Mouse (Mus musculus): ENCODE measurements at regions not wholly inside any gene's neighbourhood (a gene's known extent, or its start where the extent isn't known, plus 50 kb on each side); places are given as distances from the start of the nearest gene placed in this dataset.

GRCm38 (mm10) chr2:138123331-138123730, 133.0 kb upstream of the Btbd3 start:
- Histone ChIP-seq H3K9ac (no peak overlapping the region), H3K9me3 (no peaks in the 10 kb centered on the region), H3K36me3 (no peaks in the 10 kb centered on the region), H3K27ac (no peak overlapping the region), H3K4me2 (replicated peaks) (no peak overlapping the region), H3K4me1 (replicated peaks) (no peaks in the 10 kb centered on the region), H3K27me3 (replicated peaks) (no peaks in the 10 kb centered on the region), H3K4me3 (replicated peaks) (no peak overlapping the region)
- WGBS: 46% methylated on average over 5 of the region's 5 CpGs
- no peak for ATAC-seq

- ATAC-seq: no peak
- no peaks in the 10 kb centered on the region for H3K4me1 ChIP-seq (replicated peaks)
- no peak overlapping the region for H3K4me3 ChIP-seq (replicated peaks)
- no peaks in the 10 kb centered on the region for H3K27me3 ChIP-seq (replicated peaks)
- H3K27ac ChIP-seq: no peak overlapping the region
- no peaks in the 10 kb centered on the region for H3K36me3 ChIP-seq
- H3K4me2 ChIP-seq (replicated peaks): no peak overlapping the region
- H3K9ac ChIP-seq: no peak overlapping the region
- H3K9me3 ChIP-seq: no peaks in the 10 kb centered on the region
- 84% methylated on average over 1 of the region's 1 CpGs for WGBS
These were observed 135.5 kb upstream of the Btbd3 start for GRCm38 (mm10) chr2:138120868-138121267.

GRCm38 (mm10) chr2:138120131-138120530, 136.2 kb upstream of the Btbd3 start:
- 59% methylated on average over 2 of the region's 2 CpGs for WGBS
- H3K4me1 ChIP-seq (replicated peaks): no peaks in the 10 kb centered on the region
- ATAC-seq: no peak
- H3K4me2 ChIP-seq (replicated peaks): no peak overlapping the region
- no peaks in the 10 kb centered on the region for H3K9me3 ChIP-seq
- H3K36me3 ChIP-seq: no peaks in the 10 kb centered on the region
- H3K4me3 ChIP-seq (replicated peaks): no peak overlapping the region
- no peak overlapping the region for H3K27ac ChIP-seq
- no peak overlapping the region for H3K9ac ChIP-seq
- no peaks in the 10 kb centered on the region for H3K27me3 ChIP-seq (replicated peaks)

GRCm38 (mm10) chr2:138099777-138100176, 156.6 kb upstream of the Btbd3 start:
- no peak overlapping the region for H3K27ac ChIP-seq
- ATAC-seq: no peak
- H3K4me2 ChIP-seq (replicated peaks): no peak overlapping the region
- H3K4me3 ChIP-seq (replicated peaks): no peak overlapping the region
- no peaks in the 10 kb centered on the region for H3K4me1 ChIP-seq (replicated peaks)
- WGBS: 82% methylated on average over 2 of the region's 2 CpGs
- H3K9me3 ChIP-seq: no peaks in the 10 kb centered on the region
- no peaks in the 10 kb centered on the region for H3K36me3 ChIP-seq
- H3K27me3 ChIP-seq (replicated peaks): no peaks in the 10 kb centered on the region
- H3K9ac ChIP-seq: no peak overlapping the region

- no peaks in the 10 kb centered on the region for H3K27me3 ChIP-seq (replicated peaks)
- H3K9ac ChIP-seq: no peak overlapping the region
- no peak overlapping the region for H3K4me2 ChIP-seq (replicated peaks)
- H3K36me3 ChIP-seq: no peaks in the 10 kb centered on the region
- 64% methylated on average over 6 of the region's 6 CpGs for WGBS
- no peaks in the 10 kb centered on the region for H3K4me1 ChIP-seq (replicated peaks)
- no peak overlapping the region for H3K4me3 ChIP-seq (replicated peaks)
- ATAC-seq: no peak
- no peak overlapping the region for H3K27ac ChIP-seq
- H3K9me3 ChIP-seq: no peaks in the 10 kb centered on the region
These were observed 171.0 kb upstream of the Btbd3 start for GRCm38 (mm10) chr2:138085390-138085789.

GRCm38 (mm10) chr2:138084564-138085283, 171.6 kb upstream of the Btbd3 start:
- H3K27ac ChIP-seq: no peak overlapping the region
- WGBS: 56% methylated on average over 6 of the region's 6 CpGs

GRCm38 (mm10) chr2:138074020-138074613, 182.2 kb upstream of the Btbd3 start:
- H3K4me3 ChIP-seq (replicated peaks): no peak overlapping the region
- no peak for ATAC-seq
- no peak overlapping the region for H3K27ac ChIP-seq
- no peaks in the 10 kb centered on the region for H3K36me3 ChIP-seq
- no peaks in the 10 kb centered on the region for H3K27me3 ChIP-seq (replicated peaks)
- WGBS: 83% methylated on average over 6 of the region's 6 CpGs
- H3K4me2 ChIP-seq (replicated peaks): no peak overlapping the region
- no peak overlapping the region for H3K9ac ChIP-seq
- no peaks in the 10 kb centered on the region for H3K4me1 ChIP-seq (replicated peaks)
- no peaks in the 10 kb centered on the region for H3K9me3 ChIP-seq

More at GRCm38 (mm10) chr2:138084564-138085283, 171.6 kb upstream of the Btbd3 start:
- no peak for ATAC-seq
- H3K27me3 ChIP-seq (replicated peaks): no peaks in the 10 kb centered on the region
- no peaks in the 10 kb centered on the region for H3K36me3 ChIP-seq
- no peak overlapping the region for H3K9ac ChIP-seq
- no peaks in the 10 kb centered on the region for H3K4me1 ChIP-seq (replicated peaks)
- H3K4me3 ChIP-seq (replicated peaks): no peak overlapping the region
- no peaks in the 10 kb centered on the region for H3K9me3 ChIP-seq
- no peak overlapping the region for H3K4me2 ChIP-seq (replicated peaks)

GRCm38 (mm10) chr2:138072165-138072728, 184.1 kb upstream of the Btbd3 start:
- Histone ChIP-seq H3K4me2 (replicated peaks) (no peak overlapping the region), H3K4me3 (replicated peaks) (no peak overlapping the region), H3K27me3 (replicated peaks) (no peaks in the 10 kb centered on the region), H3K27ac (no peak overlapping the region), H3K9ac (no peak overlapping the region), H3K36me3 (no peaks in the 10 kb centered on the region), H3K4me1 (replicated peaks) (no peaks in the 10 kb centered on the region), H3K9me3 (no peaks in the 10 kb centered on the region)
- ATAC-seq: no peak
- WGBS: 59% methylated on average over 6 of the region's 6 CpGs

GRCm38 (mm10) chr2:138053081-138053480, 203.3 kb upstream of the Btbd3 start:
- Histone ChIP-seq H3K4me1 (replicated peaks) (no peaks in the 10 kb centered on the region), H3K4me2 (replicated peaks) (no peak overlapping the region), H3K36me3 (no peaks in the 10 kb centered on the region), H3K27me3 (replicated peaks) (no peaks in the 10 kb centered on the region), H3K9me3 (no peaks in the 10 kb centered on the region), H3K9ac (no peak overlapping the region), H3K4me3 (replicated peaks) (no peak overlapping the region), H3K27ac (no peak overlapping the region)
- 76% methylated on average over 4 of the region's 4 CpGs for WGBS
- no peak for ATAC-seq

GRCm38 (mm10) chr2:138048341-138048740, 208.0 kb upstream of the Btbd3 start:
- no peak overlapping the region for H3K9ac ChIP-seq
- no peaks in the 10 kb centered on the region for H3K9me3 ChIP-seq
- no peaks in the 10 kb centered on the region for H3K36me3 ChIP-seq
- H3K27me3 ChIP-seq (replicated peaks): no peaks in the 10 kb centered on the region
- no peak for ATAC-seq
- H3K27ac ChIP-seq: no peak overlapping the region
- WGBS: 66% methylated on average over 5 of the region's 5 CpGs
- 0 out of 2 replicates have a peak, but pooled peaks cover 2% of the 10 kb centered on the region for H3K4me1 ChIP-seq (replicated peaks)
- H3K4me3 ChIP-seq (replicated peaks): no peak overlapping the region
- H3K4me2 ChIP-seq (replicated peaks): no peak overlapping the region

- Histone ChIP-seq H3K36me3 (no peaks in the 10 kb centered on the region), H3K4me1 (replicated peaks) (0 out of 2 replicates have a peak, but pooled peaks cover 2% of the 10 kb centered on the region), H3K9me3 (no peaks in the 10 kb centered on the region), H3K4me3 (replicated peaks) (no peak overlapping the region), H3K27me3 (replicated peaks) (no peaks in the 10 kb centered on the region), H3K4me2 (replicated peaks) (no peak overlapping the region), H3K27ac (no peak overlapping the region), H3K9ac (no peak overlapping the region)
- no peak for ATAC-seq
- WGBS: 41% methylated on average over 11 of the region's 11 CpGs
These were observed 208.6 kb upstream of the Btbd3 start for GRCm38 (mm10) chr2:138047781-138048201.

- no peak overlapping the region for H3K9ac ChIP-seq
- no peak overlapping the region for H3K4me3 ChIP-seq (replicated peaks)
- no peak overlapping the region for H3K4me2 ChIP-seq (replicated peaks)
- ATAC-seq: no peak
- no peaks in the 10 kb centered on the region for H3K9me3 ChIP-seq
- no peak overlapping the region for H3K27ac ChIP-seq
- 0 out of 2 replicates have a peak, but pooled peaks cover 2% of the 10 kb centered on the region for H3K4me1 ChIP-seq (replicated peaks)
- no peaks in the 10 kb centered on the region for H3K36me3 ChIP-seq
- WGBS: 80% methylated on average over 10 of the region's 10 CpGs
- no peaks in the 10 kb centered on the region for H3K27me3 ChIP-seq (replicated peaks)
These were observed 209.0 kb upstream of the Btbd3 start for GRCm38 (mm10) chr2:138047361-138047760.
